Mouse (Mus musculus) kidney, embryonic 15.5 days (tissue): ENCODE results near the gene Runx3. TPM values are rescaled to one million over a fixed set of nuclear protein-coding genes. Genes with fewer than 3 reads are reported as not detected.

Experiments
- ATAC-seq: fragments of 200-750 bp; cut with Nextera tagmentation; replicated peaks from 2 replicates; pipeline ENCODE4 v1.8.0; 2017; ENCODE audit warnings: moderate TSS enrichment; ENCODE audit not compliant: low FRiP score
- H3K27ac ChIP-seq: fragments of 300-500 bp; sonication (generic); 2 replicates; pipeline ENCODE4 v1.5.1; 2015; ENCODE audit warnings: mild to moderate bottlenecking, inconsistent platforms
- H3K27me3 ChIP-seq: fragments of 300-500 bp; sonication (generic); 2 replicates; pipeline ENCODE4 v1.6.1; 2015; ENCODE audit warnings: inconsistent platforms
- H3K36me3 ChIP-seq: fragments of 300-500 bp; sonication (generic); 2 replicates; pipeline ENCODE4 v1.6.1; 2015; ENCODE audit warnings: inconsistent platforms
- H3K4me1 ChIP-seq: fragments of 300-500 bp; sonication (generic); 2 replicates; pipeline ENCODE4 v1.6.1; 2015; ENCODE audit warnings: inconsistent platforms
- H3K4me2 ChIP-seq: fragments of 300-500 bp; sonication (generic); 2 replicates; pipeline ENCODE4 v1.6.1; 2015; ENCODE audit warnings: moderate library complexity, mild to moderate bottlenecking, inconsistent platforms
- H3K4me3 ChIP-seq: fragments of 300-500 bp; sonication (generic); replicated peaks from 2 replicates; pipeline ENCODE4 v1.5.1; 2015; ENCODE audit warnings: mild to moderate bottlenecking, inconsistent platforms
- H3K9ac ChIP-seq: fragments of 300-500 bp; sonication (generic); 2 replicates; pipeline ENCODE4 v1.6.1; 2015; ENCODE audit warnings: mild to moderate bottlenecking, inconsistent platforms
- H3K9me3 ChIP-seq: fragments of 300-500 bp; sonication (generic); replicated peaks from 2 replicates; pipeline ENCODE4 v1.6.1; 2016; ENCODE audit warnings: inconsistent platforms
- WGBS: fragments of 180-500 bp; shearing (Covaris S2); methylation state at CpG from one replicate; pipeline ENCODE4 v1.1.7; 2015; ENCODE audit warnings: mixed read lengths; 5-methylcytosine and 5-hydroxymethylcytosine counted together
- polyA plus RNA-seq: library from polyadenylated mRNA; unstranded; fragments of >200 nt; fragmentation: Nextera tagmentation; extraction: Ambion mirVana; gene quantifications from 2 replicates; pipeline ENCODE4 v1.2.1, GENCODE M21; 2015

Runx3 gene
- polyA plus RNA-seq, 1 experiment from 2014 or later, result 0.04 TPM

DNA sequence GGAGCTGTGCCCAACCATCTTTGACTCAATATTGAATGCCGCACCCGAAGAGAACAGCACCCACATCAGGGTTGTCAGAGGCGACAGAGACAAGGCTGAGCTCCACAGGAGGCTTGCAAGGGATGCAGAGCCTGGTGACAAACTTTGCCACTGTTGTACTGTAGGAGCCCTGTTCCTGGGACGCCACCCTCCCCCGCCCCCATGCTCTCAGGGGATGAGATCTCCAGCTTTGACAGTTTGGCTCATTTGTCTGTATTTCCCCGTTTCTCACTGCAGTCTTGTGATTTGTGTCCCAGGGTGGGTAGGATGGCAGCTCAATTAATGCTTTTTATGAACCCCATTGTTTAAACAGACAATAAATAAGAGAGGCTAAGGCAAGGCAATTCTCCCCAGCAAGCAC is 14.9 kb downstream of the Runx3 start:
- Histone ChIP-seq H3K27ac (no peak overlapping the region), H3K4me3 (no peak overlapping the region), H3K27me3 (peaks cover 51% of the 10 kb centered on the region), H3K9ac (no peak overlapping the region), H3K36me3 (no peaks in the 10 kb centered on the region), H3K9me3 (no peaks in the 10 kb centered on the region), H3K4me1 (peaks cover 1% of the 10 kb centered on the region; the same call in 1 of the 2 replicates), H3K4me2 (no peak overlapping the region)
- WGBS, result 69% methylated on average over 6 of the region's 6 CpGs
- no peak for ATAC-seq

DNA sequence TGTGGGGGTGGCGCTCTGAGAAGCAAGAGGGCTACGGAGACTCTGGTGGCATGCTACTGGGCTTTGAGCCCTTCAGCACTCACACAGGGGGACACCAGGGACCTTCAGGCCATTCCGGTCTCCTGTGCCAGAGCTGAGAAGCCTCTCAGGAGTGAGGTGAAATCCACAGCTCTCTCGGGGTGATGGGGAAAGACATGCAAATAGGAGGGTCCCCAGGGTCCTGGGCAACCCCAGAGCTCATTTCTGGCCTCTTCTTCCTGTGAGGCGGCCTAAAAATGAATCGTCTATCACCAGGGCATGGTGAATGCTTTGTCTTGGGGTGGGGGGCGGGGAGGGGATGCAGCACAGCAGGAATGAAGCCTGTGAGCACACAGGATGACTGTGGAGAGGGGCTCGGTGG is 15.8 kb downstream of the Runx3 start:
- Histone ChIP-seq H3K4me3 (no peak overlapping the region), H3K36me3 (no peaks in the 10 kb centered on the region), H3K9me3 (no peaks in the 10 kb centered on the region), H3K9ac (no peak overlapping the region), H3K27me3 (peaks cover 60% of the 10 kb centered on the region), H3K27ac (no peak overlapping the region), H3K4me2 (no peak overlapping the region), H3K4me1 (peaks cover 8% of the 10 kb centered on the region)
- 62% methylated on average over 8 of the region's 8 CpGs for WGBS
- no peak for ATAC-seq

DNA sequence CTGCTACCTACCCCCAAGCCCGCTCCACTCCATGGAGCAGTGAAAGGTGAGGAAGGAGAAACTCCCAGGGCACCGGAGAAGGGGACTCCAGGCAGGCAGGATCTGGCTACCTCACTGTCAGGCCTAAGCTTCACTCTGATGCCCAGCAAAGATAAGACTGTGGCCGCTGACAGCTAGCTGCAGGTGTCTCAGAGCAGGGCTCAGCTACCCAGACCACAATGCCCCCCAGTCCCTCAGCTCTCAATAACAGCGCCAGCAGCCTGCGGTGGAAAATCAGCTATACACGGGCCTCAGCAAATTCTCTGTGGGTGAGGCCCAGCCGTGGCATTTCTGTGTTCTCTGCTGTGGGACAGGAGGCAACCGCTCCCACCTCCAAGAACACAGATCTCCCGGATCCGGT is 16.2 kb downstream of the Runx3 start:
- H3K9ac ChIP-seq, result no peak overlapping the region
- H3K27me3 ChIP-seq, result peaks cover 61% of the 10 kb centered on the region
- no peaks in the 10 kb centered on the region for H3K9me3 ChIP-seq
- WGBS, result 71% methylated on average over 10 of the region's 10 CpGs
- no peak overlapping the region for H3K4me2 ChIP-seq
- H3K4me1 ChIP-seq, result peaks cover 9% of the 10 kb centered on the region
- no peak overlapping the region for H3K4me3 ChIP-seq
- no peak for ATAC-seq
- H3K36me3 ChIP-seq, result no peaks in the 10 kb centered on the region
- H3K27ac ChIP-seq, result no peak overlapping the region

DNA sequence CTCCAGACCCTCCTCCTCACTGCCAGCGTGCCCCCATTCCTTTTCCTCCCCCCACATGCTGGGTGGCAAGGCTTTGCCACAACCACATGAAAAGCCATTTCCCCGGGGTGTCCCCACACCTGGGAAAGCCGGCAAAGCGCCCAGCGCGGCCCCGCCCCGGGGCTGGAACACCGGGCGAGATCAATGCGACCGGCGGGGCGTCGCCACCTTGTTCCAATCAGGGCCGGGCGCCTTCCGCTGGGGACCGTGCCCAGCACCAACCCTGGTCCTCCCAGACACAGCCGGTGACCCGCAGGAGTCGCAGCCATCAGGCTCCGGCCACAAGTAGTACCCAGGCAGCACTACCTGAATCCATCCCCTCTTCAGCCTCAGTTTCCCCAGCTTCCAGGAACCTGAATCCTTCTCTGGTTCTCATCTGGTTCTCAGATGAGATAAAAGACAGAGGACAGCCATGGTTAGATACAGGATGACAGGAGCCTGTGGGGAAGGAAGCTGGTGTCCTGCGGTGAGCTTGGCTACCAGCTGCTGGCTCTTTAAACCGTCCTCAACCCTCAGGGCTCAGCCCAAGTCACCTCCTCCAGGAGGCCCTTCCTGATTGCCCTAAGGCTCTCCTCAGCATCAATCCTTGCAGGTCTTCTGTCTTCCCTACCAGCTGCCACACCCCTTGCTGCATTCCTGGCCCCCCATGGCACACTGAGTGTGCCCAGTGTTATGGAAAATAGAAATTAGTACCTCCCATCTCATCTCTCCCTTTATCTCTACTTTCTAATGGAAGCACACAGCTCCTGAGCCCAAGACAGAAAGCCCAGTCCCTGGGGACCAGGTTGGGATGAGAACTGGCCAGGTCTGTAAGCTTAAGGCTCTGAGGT is 20.4 kb downstream of the Runx3 start:
- Histone ChIP-seq H3K4me1 (peaks cover 9% of the 10 kb centered on the region), H3K9me3 (no peaks in the 10 kb centered on the region), H3K27me3 (peaks cover 96% of the 10 kb centered on the region), H3K36me3 (no peaks in the 10 kb centered on the region), H3K27ac (no peak overlapping the region), H3K4me3 (0 out of 2 replicates have a peak overlapping the region, but pooled peaks have one; percentile 6), H3K4me2 (peak overlapping the region; percentile 15; the same call in 1 of the 2 replicates), H3K9ac (no peak overlapping the region)
- no peak for ATAC-seq
- 1% methylated on average over 25 of the region's 25 CpGs for WGBS

DNA sequence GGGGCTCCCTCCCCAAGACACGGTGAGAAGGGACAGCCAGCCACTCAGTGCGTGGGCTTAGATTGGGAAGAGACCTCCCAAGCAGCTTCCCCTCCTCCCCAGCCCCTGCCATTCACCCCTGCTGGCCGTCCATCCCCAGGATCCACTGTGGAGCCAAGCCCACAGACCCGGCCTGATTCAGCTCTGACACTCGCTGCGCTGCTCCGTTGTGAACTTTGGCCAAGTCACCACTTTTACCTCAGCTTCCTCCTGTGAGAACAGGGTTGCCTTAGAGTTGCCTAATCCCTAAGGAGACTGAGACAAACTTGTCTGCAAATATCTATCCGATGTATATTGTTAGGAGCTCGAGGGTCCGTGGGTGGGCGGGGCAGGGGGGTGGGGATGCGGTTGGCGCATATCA is 21.3 kb downstream of the Runx3 start:
- peaks cover 13% of the 10 kb centered on the region for H3K4me1 ChIP-seq
- H3K27me3 ChIP-seq, result peaks cover 98% of the 10 kb centered on the region
- H3K4me3 ChIP-seq, result no peak overlapping the region
- no peaks in the 10 kb centered on the region for H3K9me3 ChIP-seq
- no peak overlapping the region for H3K27ac ChIP-seq
- H3K9ac ChIP-seq, result no peak overlapping the region
- no peak for ATAC-seq
- 6% methylated on average over 13 of the region's 13 CpGs for WGBS
- H3K36me3 ChIP-seq, result no peaks in the 10 kb centered on the region
- no peak overlapping the region for H3K4me2 ChIP-seq

DNA sequence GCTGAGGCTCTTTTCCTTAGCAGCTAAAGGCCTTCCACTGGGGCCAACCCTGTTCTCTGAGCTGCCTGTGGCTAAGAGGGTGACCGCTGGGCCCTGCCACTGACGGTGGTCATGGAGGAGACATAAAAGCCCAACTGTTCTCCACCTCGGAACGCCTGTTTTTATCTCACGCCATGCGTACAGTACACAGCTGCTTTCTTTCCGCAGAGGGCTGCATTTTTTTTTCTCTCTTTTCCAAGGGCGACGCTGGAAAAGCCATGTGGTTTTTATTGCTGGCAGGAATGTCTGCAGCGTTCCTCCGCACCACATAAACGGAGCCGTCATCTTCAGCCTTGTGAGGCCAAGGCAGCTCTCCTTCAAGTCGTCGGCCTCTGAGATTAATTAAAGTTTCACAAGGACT is 26.3 kb downstream of the Runx3 start:
- 10% methylated on average over 15 of the region's 15 CpGs for WGBS
- ATAC-seq, result no peak
- Histone ChIP-seq H3K9me3 (no peaks in the 10 kb centered on the region), H3K36me3 (no peaks in the 10 kb centered on the region), H3K4me1 (peaks cover 15% of the 10 kb centered on the region), H3K4me3 (no peak overlapping the region), H3K4me2 (no peak overlapping the region), H3K27ac (no peak overlapping the region), H3K9ac (no peak overlapping the region), H3K27me3 (peaks cover 99% of the 10 kb centered on the region)

DNA sequence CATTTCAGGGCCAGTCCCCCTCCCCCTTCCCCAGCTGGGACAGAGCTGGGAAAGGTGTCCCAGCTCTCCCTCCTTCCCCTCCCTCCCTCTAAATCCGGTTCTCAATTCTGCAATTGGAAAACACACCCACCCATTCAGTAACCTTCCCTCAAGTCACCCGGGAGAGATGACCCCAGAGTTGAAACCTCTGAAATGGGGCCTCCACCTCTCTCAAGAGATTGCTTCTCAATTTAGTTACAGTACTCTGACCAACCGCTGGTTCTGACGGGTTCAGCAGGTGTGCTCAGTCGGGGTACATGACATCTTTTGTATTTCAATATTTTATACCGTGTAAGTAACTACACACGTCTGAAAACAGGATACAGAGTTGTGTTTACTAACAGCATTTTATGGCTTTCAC is 28.2 kb downstream of the Runx3 start:
- no peak overlapping the region for H3K4me2 ChIP-seq
- 7% methylated on average over 7 of the region's 7 CpGs for WGBS
- no peaks in the 10 kb centered on the region for H3K36me3 ChIP-seq
- peaks cover 33% of the 10 kb centered on the region for H3K4me1 ChIP-seq
- H3K27me3 ChIP-seq, result peaks cover 99% of the 10 kb centered on the region
- H3K27ac ChIP-seq, result no peak overlapping the region
- H3K9me3 ChIP-seq, result no peaks in the 10 kb centered on the region
- ATAC-seq, result no peak
- no peak overlapping the region for H3K4me3 ChIP-seq
- H3K9ac ChIP-seq, result no peak overlapping the region

DNA sequence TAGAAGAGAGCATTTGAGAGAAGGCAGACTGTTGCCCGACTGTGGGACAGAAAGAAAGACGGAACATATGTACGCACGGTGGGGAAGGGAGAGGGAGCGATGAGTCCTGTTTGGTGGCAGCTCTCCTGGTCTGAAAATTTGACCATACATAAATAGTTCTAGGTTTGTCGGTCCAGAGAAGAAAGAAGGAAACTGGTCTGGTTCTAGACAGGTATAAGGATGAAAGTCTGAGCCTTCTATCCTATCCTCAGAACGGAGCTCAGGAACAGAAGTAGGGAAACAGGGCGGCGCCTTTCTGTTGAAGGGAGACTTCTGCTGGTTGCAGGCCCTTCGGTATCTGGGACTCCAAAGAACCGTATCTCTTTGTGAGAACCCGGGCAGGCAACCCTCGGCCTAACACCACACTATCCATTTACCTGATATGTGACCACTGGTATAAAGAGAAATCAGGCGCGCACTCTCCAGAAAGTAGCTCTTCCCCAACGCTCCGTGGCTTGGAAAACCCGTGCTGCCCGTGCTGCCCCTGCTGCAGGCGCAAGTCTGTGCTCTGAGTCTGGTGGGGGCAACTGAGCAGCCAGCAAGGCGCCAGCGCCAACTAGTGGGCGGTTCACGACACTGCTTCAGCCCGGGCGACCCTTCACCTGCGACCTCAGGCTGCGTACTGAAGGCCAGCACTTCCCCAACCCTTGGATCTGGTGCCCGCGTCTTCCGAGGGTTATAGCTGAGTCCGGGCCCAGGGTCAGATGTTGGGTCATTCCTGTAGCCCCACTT is 29.8 kb downstream of the Runx3 start:
- peaks cover 100% of the 10 kb centered on the region for H3K27me3 ChIP-seq
- no peak overlapping the region for H3K27ac ChIP-seq
- no peaks in the 10 kb centered on the region for H3K9me3 ChIP-seq
- no peak overlapping the region for H3K9ac ChIP-seq
- peak overlapping the region; percentile 21; the same call in 1 of the 2 replicates for H3K4me2 ChIP-seq
- WGBS, result 5% methylated on average over 32 of the region's 32 CpGs
- H3K4me3 ChIP-seq, result 0 out of 2 replicates have a peak overlapping the region, but pooled peaks have one; percentile 6
- peaks cover 37% of the 10 kb centered on the region for H3K4me1 ChIP-seq
- no peaks in the 10 kb centered on the region for H3K36me3 ChIP-seq
- 0 out of 2 replicates have a peak, but pooled peaks have one; percentile 19 for ATAC-seq

DNA sequence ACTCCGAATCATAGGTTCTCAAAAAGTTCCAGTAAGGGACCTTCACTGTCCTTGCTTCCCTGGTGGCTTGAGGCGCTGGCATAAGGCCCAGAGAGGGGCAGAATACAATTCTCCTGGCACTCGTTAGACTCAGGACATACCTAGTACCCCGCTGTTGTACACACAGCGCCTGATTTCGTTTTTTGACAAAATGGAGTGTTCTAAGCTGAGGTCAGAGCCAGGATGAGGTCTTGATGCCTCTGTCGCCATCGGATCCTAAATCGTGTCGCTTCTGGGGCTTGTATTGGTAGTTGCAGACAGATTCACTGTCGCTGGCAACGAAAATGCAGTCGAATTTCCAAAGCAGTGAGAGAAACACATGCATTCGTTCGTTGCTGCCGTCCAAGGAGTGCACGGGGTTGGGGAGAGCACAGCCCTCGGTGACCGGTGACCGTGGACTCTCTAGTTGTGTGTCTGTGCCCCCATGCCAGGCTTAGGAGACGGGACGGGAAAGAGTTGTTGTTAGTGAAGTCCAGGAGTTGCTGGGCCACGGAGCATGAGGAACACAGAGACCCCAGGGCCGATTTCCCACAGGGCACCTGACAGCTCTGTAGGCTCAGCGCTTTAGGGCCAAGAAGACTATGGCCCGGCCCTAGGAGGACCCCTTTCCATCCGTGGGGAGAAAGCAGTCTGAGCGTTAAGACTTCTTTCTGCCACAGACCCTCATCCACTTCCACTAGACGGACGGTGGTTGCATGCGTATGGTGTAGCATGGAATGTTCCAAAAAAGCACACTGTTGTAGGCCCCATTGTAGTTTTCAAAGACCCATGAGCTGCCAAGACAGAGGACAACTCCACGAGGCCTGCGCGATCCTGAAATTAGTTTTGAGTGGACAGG is 30.9 kb downstream of the Runx3 start:
- Histone ChIP-seq H3K9me3 (no peaks in the 10 kb centered on the region), H3K27me3 (peaks cover 100% of the 10 kb centered on the region), H3K9ac (no peak overlapping the region), H3K4me2 (no peak overlapping the region), H3K36me3 (no peaks in the 10 kb centered on the region), H3K4me3 (no peak overlapping the region), H3K4me1 (peaks cover 37% of the 10 kb centered on the region), H3K27ac (no peak overlapping the region)
- WGBS, result 5% methylated on average over 34 of the region's 34 CpGs
- ATAC-seq, result no peak

DNA sequence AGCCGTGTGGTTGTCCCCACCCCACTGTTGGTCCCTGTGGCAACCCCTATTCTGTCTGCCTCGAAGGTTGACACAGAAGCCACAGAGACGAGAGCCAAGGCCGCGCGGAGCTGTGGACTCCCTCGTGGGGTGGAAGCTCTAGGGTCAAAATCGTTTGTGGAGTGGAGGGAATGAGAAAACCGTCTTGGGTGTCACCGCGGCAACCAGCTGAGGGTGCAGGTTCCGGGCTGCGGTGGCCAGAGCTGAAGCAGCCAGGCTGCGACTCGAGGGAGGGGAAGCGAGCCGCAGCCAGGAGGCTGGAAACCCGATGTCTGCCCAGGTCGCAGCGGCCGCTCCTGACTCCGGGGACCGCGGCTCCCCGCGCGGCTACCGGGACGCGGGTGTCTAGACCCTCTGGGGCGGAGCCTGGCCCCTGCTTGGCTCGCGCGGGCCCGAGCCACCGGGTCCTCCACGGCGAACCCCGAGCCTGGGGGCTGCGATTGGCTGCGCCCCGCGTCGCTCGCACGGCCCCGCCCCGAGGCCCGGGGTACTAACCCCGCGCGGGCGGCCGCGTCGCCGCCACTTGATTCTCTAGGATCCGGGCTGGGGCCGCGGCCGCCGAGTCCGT is 31.6 kb downstream of the Runx3 start:
- peaks cover 100% of the 10 kb centered on the region for H3K27me3 ChIP-seq
- peak overlapping the region; percentile 63 for H3K4me2 ChIP-seq
- no peak overlapping the region for H3K9ac ChIP-seq
- H3K4me1 ChIP-seq, result peaks cover 30% of the 10 kb centered on the region
- H3K4me3 ChIP-seq, result peak overlapping the region; percentile 42
- ATAC-seq, result 0 out of 2 replicates have a peak, but pooled peaks have one; percentile 10
- H3K36me3 ChIP-seq, result no peaks in the 10 kb centered on the region
- H3K9me3 ChIP-seq, result no peaks in the 10 kb centered on the region
- under 1% methylated on average over 61 of the region's 63 CpGs for whole genome bisulfite sequencing
- H3K27ac ChIP-seq, result no peak overlapping the region

DNA sequence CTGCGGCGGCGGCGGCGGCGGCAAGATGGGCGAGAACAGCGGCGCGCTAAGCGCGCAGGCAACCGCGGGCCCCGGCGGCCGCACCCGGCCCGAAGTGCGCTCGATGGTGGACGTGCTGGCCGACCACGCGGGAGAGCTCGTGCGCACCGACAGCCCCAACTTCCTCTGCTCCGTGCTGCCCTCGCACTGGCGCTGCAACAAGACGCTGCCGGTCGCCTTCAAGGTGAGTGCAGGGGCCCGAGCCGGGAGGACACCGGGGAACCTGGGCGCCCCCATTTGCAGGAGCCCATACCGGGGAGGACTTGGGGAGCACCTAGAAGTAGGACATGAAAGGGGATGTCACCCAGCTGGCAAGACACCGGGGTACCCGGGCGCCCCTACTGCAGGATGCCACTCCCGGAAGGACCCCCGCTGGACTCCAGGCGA is 32.4 kb downstream of the Runx3 start:
- under 1% methylated on average over 35 of the region's 45 CpGs for WGBS
- Histone ChIP-seq H3K4me3 (peak overlapping the region; percentile 42), H3K4me1 (peaks cover 31% of the 10 kb centered on the region), H3K4me2 (peak overlapping the region; percentile 63), H3K27me3 (peaks cover 100% of the 10 kb centered on the region), H3K27ac (no peak overlapping the region), H3K9ac (no peak overlapping the region), H3K9me3 (no peaks in the 10 kb centered on the region), H3K36me3 (no peaks in the 10 kb centered on the region)
- ATAC-seq, result no peak
